Mouse (Mus musculus) yolk sac, embryonic 10.5 days (tissue): ENCODE measurements around the gene Aatf.

Experiments used
- DNase-seq: peaks from one replicate; pipeline ENCODE4 v3.0.0-alpha.2; 2017; ENCODE audit warnings: low spot score

Gene Aatf

DNA sequence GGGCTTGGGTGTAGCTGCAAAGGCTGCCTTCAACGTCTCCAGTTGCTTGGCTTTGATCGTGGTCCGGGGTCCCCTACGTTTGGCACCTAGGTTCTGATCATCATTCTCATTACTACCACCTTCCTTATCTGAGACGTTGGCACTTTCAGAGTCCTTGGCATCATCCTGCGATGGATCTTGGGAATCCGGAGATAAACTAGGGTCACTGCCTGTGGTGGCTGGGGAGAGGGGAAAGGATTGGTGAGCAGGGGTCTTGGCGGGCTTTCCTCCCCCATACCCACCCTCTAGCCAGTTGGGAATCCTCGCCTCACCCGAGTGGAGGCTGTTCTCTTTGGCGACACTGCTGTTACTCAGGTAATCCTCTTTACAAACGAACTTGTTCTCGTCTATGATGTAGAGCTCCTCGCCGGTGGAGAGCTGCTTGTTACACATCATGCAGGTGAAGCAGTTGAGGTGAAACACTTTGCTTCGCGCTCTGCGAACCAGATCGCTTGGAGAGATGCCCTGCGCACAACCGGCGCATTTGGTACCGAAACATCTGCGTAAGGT lies 8.5 kb upstream of the Aatf start:
- DNase-seq, result no peak

DNA sequence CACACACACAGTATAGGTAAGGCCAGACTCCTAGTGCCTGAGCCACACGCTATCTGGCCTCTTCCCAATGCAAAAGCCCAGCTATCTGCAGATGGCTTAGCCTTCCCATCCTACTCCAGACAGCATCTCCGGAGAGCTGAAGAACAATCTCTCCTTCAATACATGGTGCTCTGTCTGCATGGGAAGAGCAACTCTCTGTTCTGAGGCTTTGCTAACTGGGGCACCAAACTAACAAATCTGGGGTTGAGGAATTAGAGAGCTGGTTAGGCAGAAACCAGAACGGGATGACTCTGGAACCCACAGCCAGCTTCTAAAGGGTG lies 7.7 kb upstream of the Aatf start:
- no peak for DNase-seq

DNA sequence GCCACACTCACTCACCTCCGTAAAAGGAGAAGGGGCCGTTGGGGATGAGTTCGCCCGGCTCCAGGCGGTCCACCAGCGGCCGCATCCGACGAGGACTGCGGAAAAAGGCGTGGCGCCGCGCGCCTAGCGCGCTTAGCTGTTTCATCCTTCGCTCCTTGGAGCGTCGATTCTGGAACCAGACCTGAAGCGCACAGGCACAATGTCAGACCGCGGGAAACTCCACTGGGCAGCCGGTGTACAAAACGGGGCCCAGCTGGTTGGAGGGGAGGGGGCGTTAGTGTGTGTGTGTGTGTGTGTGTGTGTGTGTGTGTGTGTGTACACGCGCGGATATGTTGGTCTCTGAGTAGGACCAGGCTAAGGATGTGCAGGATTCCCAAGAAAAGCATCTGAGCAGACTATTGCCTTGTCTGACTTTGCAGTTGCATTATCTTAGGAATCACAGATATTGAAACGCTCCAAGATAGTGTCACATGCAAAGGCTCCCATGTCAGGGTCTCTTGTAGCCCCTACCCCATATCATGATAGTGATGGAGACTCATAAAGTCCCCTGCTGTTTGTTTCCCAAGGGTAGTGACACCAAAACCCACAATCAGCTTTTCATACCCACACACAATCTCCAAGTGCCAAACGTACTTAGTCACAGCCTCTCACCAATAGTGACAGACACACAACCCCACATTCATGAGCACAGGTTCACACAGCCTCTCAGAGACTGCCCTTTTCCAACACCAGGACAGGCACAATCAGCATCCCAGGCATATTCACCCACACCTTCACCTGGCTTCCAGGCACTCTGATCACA lies 7.1 kb upstream of the Aatf start:
- DNase-seq, result no peak

DNA sequence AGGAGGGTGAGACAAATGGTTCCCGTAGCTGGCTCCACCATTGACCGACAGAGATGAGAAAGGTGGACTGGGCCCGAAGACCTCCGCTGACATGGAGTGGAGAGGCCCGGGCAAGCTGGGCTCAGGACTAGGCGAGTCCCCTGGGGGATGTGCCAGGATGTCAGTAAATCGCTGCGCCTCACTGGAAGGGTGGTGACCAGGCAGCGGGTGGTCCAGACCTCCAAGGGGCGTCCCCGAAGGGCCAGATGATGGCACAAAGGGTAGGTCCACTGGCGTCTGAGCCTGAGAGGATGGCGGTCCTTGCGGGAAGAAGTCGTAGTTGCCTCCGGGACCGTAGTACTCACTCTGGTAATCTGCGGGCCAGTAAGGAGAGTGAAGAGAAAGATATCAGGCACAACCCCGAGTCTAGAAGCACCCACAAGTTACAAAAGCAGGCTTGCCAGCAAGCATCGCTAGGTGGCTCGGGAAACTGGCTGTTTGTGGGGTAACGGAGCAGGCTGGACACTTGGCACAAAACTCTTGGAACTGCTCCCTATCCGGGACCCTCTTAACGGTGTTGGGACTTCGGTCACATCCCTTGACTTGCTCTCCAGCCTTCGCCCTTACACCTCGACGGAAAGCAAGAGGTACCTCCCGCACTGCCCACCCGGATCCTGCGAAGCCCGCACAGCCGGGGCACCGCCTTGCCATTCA lies 6.4 kb upstream of the Aatf start:
- no peak for DNase-seq

DNA sequence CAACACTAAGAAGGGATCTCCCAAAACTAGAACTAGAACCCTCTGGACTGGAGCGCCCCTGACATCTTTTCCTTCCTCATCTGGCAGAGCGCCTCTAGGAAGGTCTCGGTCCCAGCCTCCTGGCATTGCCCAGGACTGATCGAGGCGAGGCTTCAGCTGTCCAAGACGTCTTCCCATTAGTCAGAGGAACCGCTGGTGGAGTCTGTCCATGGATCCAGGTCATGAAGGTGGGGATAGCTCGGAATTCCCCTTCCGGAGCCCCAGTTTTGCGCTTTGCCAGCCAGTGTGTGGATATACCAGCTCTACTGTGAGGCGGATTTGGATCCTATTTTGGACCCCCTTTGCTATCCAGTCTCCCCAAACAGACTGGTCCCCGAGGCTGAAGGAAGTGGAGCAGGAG lies 5.7 kb upstream of the Aatf start:
- DNase-seq, result no peak

DNA sequence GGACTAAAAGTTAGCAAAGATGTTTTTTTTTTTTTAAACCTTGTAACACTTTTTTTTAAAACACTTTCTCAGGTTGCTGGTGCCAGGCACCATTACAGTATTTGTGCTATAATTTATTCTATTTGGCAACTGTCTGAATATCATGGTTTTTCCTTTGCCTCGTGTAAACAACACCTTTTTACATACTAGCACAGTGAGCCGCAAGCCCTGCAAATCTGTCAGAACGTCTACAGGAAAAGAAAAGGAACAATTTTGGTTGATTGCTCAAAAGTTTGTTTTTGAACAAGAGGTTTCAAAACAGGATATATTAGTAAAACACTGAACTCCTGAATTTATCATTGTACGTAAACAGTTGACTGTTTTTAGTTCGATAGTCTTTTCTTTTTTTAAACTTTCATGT lies 4.9 kb upstream of the Aatf start:
- no peak for DNase-seq

DNA sequence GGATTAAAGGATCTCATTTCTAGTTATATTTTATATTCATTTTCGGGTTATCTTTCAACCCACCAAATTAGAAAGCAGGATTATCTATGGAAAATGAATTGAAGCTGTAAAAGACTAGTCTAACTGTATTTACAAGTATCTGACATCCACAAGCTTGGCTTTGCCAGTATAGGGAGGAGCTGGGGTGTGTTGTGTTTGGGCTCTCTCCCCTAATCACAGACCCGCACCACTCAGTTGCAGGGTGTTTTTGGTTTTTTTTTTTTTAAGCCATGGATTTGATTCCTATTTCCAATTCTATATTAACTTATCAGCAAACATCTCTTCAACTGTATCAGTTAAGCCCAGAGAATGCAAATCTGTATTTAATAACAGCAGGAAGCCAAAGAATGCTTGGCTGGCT lies 4.1 kb upstream of the Aatf start:
- DNase-seq, result no peak

DNA sequence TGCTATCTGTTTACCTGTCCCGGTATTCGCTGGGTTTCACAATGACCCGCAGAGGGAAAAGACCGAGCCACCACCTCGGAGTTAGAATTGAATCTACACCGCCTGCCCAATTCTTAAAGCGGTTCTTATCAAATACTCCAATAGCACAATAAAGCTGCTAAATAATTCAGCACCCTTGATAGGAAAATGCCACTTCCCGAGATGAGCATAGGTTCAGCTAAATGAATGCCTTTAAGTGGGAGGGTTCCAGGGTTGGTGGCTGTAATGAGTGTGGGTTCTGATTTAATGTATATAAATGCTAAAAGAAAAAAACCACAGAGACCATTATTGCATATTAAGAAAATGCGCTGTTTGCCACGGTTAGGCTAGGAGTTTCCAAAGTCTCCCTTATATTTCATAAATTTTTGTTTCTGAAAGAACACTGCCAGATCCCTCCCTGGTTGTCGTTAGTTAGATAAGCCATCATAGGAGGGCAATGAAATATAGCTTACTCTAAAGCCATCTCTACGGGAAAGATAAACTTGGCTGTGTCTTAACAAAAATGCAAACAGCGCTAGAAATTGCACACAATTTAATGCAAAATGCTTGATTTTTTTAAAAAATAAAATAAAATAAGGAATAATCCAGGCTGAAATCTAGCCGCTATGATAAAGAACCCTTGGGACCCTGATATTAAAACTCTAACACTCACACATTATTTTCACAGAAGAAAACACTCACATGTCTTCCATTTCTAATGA lies 3.3 kb upstream of the Aatf start:
- no peak for DNase-seq

DNA sequence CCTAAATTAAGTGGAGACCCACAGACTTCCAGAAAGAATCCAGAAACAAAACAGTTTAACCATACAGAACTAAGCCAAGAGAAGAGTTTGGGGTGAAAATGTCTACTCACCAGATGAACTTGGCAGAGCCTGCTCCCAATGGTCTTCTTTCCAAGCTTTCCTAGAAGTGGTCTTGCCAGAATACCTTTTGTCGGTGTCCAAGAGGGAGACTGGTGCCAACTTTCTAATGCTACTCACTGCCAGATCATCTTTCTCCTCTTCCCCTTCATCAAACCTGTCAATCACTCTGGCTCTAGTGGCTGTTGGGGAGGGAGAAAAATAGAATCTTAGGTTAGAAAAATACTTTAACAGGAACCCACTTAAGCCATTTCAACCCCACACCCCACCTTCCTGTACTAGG lies 1.3 kb downstream of the Aatf start:
- DNase-seq, result no peak

DNA sequence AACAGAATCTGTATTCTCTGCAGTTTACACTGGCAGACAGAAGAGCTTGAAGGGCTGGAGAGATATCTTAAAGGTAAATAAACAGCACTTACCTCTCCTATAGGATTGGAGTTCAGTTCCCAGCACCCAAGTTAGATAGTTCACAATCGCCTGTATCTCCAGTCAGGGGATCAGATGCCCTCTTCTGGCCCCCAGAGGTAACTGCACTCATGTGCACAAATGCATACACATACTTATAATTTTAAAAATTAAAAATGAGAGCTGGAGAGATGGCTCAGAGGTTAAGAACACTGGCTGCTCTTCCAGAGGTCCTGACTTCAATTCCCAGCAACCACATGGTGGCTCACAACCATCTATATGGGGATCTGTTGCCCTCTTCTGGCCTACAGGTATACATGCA lies 9.0 kb downstream of the Aatf start:
- DNase-seq, result no peak

DNA sequence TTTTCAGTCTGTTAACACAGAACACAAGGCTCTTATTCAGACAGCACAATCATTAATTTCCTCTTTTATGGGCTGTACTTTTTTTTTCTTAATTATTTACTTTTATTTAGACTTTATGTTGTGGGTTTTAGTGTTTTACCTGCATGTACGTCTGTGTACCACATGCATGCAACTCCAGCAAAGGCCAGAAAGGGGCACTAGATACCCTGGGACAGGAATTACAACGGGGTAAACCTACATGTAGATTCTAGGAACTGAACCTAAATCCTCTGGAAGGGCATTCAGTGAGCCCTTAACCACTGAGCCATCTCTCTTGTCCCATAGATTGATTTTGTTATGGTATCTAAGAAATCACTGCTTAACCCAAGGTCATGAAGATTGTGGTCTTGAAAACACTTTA lies 15.4 kb downstream of the Aatf start:
- DNase-seq, result no peak

DNA sequence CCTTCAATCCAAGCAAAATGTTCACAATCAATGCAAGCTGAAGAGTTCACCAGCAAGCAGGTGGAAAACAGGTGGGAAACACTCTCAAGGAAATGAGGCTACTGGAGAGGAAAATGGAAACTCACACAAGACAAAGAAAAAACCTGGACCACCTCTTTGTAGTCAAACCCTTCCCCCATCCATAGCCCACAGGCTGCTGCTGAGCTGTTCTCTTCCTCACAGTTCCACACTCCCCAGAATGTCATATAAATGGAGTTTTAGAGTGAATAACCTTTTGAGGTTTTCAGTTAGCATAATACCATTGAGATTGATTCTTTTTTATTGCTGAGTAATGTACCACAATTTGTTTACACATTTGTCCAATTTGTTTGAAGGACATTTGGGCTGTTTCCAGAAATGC lies 16.4 kb downstream of the Aatf start:
- DNase-seq, result no peak

DNA sequence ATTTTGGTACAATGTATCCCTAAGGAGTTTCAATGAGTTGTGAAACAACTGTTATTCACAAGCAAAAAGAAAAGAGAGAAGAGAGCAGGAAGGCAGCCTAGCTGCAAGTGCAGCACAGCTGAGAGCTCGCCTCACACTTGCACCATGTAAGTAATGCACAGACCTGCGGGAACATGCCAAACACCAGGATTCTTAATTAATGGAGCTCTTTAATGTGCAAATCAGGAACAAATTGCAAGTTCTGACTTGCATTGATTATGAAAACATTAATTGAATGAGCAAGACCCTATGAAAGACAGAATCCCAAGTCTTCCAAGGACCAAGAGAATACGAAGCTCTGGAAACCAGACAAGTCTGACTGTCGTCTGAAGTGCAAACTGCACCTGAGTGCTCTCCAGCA lies 17.5 kb downstream of the Aatf start:
- DNase-seq, result no peak

DNA sequence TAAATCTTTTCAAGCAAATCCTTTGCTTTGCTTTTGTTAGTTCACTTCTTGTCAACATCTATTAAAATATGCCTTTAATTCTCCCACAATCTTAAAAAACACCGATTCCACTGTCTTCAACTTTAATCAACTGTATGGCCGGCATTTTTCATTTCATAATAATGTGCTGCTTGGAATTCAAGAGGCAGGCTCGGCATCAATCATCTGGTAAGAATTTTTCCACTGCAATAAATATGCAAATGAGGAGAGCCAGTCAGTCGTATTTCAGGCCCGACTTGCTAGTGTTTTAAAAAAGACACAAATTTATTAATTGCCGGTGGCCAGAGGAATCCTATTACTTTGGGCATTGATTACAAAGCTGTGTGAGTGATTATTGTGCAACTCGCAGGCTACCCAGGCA lies 31.7 kb downstream of the Aatf start:
- DNase-seq, result no peak

DNA sequence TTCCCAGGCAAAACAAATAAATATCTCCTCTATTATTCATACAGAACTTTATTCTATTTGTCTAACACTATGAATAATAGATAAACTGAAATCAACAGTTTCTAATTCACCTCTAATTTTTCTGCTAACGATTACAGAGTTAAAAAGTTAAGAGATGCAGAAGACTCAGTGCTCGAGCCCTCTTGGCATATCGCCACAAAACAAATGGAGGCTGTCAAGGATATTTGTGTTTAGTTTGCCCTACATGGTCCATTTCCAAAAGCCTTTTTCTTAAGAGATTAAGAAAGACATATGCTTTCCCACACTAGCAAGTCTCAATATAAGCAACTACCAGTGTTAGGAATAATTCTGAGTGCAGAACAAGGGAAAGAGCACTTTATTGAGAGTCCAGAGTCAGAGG lies 32.9 kb downstream of the Aatf start:
- DNase-seq, result no peak

DNA sequence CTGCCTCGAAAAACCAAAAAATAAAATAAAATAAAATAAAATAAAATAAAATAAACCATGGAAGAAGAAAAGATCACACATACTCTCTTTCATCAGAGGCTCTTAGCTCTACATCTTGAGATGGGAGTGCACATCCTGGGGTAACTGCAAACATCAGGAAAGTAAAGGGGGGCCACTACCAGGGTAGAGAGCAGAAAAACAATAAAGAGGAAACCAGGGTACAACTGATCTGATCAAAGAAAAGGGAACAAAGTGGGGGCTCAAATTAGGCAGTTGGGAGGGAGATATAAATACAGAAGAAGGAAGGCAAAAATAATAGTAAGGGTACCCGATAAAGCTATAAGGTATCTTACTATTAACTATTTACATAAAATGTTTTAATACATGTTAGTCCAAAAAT lies 36.7 kb downstream of the Aatf start:
- no peak for DNase-seq

DNA sequence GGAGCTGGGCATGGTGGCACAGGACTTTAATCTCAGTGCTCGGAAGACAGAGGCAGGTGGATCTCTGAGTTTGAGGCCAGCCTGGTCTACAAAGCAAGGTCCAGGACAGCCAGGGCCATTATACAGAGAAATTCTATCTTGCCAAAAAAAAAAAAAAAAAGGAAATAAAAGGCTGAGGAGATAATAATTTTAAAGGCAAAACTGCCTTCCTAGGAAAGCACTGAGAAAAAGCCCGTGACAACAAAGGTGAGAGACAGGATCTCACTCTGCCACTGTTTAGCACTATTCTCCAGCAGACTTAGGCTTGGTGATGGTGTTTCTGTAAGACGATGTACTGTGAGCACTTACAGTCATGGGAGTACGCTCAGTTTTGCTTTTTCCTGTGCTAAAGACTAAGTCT lies 37.3 kb downstream of the Aatf start:
- no peak for DNase-seq

DNA sequence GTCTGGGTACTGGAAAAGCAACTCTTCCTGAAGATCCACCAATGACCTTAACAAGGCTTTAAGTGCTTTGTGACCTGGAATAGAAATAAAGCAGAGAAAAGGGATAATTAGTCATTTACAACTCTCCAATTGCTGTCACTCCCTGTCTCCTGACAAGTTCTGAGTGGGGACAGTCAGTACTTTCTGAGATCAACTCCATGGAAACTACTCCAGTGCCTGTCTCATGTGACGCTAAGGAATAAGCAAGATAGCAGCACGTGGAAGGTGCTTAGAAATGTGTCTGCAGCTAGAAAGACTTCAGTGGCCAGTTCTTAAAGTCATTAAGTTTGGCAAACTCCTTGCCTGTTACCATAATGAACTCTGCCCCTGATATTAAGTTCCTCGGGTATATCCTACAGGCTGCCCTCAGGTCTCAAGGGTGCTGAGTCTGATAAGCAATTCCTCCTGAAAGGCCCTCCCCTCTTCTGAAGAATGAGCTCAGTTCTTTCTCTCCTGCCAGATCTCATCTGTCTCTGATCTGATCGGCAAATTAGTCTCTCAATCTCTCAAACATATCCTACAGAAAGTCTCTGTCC lies 40.1 kb downstream of the Aatf start:
- DNase-seq, result no peak

DNA sequence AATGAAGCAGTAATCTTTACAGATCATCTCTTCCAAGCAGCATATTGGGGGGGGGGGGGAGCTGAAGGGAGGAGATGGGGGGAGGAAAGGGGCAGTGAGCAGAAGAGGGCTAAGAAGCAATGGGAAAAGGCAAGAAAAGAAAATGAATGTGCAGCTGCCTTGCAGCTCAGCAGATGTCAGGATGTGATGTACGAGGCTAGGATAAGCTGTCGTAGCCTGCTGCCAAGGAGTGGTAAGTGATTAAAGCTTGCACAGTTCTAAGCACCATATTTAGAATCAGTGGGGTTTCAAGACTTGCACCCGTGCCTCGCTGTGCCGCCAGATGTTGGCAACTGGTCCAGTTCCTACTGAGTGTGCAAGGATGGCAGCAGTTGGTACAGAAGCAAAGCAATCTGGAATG lies 48.8 kb downstream of the Aatf start:
- no peak for DNase-seq

DNA sequence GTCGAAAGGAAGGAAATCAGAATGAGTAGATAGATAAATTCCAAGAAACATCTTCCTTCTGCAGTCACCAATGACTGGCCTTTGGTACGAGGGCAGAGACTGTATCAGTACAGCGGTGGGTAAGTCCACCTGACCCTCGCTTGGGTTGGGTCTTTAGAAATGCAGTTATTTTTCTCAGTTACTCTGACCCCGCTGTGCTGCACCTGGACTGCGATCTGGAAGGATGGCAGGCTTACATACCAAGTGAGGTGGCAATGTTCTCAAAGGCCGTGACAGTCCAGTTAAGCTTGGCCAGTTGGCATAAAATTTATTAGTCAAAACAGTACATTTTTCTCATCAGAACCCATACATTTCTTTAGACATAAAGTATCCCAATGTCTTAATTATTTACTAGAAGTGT lies 59.4 kb downstream of the Aatf start:
- no peak for DNase-seq

DNA sequence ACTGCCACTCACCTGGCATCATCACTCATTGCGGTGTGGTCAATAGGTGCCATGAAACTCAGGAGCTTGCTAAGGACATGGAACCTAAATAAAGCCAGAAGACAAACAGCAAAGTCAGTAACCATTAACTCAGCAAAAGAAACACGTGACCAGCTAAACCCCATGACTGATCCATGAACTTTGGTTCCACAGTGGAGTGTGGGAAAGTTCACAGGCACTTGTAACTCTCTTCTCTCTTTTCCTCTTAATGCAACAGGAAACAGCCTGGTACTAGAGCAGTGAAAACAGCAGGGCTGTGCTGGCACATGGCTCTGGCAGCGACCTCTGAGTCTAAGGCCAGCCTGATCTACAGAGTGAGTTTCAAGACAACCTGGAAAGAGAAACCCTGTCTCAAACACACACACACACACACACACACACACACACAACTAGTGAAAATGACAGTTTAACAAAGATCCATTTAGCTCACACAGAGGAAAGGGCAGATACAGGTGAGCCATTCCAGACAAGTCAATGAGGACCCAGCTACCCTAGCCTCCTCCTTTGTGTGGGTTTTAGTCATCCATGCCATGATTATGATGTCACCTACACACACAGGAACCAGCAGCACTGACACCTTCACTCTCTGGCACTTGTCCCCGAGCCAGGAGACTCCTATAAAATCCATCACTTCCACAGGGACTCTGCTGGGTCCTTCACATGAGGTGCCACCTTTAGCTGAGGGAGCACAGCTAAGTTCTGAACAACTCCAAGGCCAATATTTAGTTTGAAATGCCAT lies 70.6 kb downstream of the Aatf start:
- peak; percentile 82 for DNase-seq

DNA sequence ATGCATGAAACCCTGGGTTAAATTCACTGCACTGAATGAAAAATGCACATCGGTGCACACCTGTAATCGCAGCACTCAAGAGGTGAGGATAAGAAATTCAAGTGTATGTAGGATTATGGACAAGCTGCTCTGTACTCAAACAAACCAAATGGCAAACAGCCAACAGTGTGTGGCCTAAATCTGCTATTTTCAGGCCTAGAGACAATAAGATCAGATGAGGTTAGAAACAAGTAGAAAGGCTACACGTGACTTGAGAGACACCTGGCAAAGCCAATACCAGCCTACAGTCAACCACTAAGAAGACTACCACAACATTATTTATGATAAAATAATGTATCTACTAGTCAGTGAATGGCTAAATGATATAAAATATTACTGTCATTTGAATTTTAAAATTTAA lies 72.9 kb downstream of the Aatf start:
- DNase-seq, result no peak
